Mouse (Mus musculus) megakaryocyte progenitor cell, adult 5-6 weeks (primary cell): Measurements from ENCODE around the gene Adamts18. TPM values are rescaled to one million over a fixed set of nuclear protein-coding genes. Genes with fewer than 3 reads are reported as not detected.

Experiments used
- ATAC-seq: replicated peaks from 2 replicates; pipeline ENCODE4 v1.8.0; 2016; ENCODE audit warnings: mild to moderate bottlenecking, moderate TSS enrichment, inconsistent platforms; ENCODE audit not compliant: poor library complexity
- total RNA-seq, 2 experiments: library from RNA; stranded (forward) in 1 of 2; stranded (reverse) in 1 of 2; fragments of 157-497, 149-512 nt in 1 of 2; fragments of 200-1000 nt in 1 of 2; gene quantifications; 2 replicates each; pipeline versions ENCODE4 v1.2.3 to v1.2.4; 2015 to 2017

Gene Adamts18
- total RNA-seq, 2 experiments from 2014 or later, result not detected

- ATAC-seq, result no peak
These were observed 181.7 kb downstream of the Adamts18 start for GRCm38 (mm10) chr8:113666714-113667432.

GRCm38 (mm10) chr8:113665951-113666350 is 182.6 kb downstream of the Adamts18 start:
- ATAC-seq, result no peak

GRCm38 (mm10) chr8:113665036-113665435 is 183.5 kb downstream of the Adamts18 start:
- ATAC-seq, result no peak

GRCm38 (mm10) chr8:113664544-113664943 is 184.0 kb downstream of the Adamts18 start:
- peak; percentile 98 for ATAC-seq

GRCm38 (mm10) chr8:113660128-113660527 is 188.4 kb downstream of the Adamts18 start:
- ATAC-seq, result peak; percentile 33

GRCm38 (mm10) chr8:113656681-113657298 is 191.7 kb downstream of the Adamts18 start:
- ATAC-seq, result no peak

- ATAC-seq, result peak; percentile 98
These were observed 192.4 kb downstream of the Adamts18 start for GRCm38 (mm10) chr8:113656154-113656553.

- no peak for ATAC-seq
These were observed 195.4 kb downstream of the Adamts18 start for GRCm38 (mm10) chr8:113653151-113653550.

- no peak for ATAC-seq
These were observed 196.1 kb downstream of the Adamts18 start for GRCm38 (mm10) chr8:113652450-113652849.

Other genes with a start within 250 kb of the Adamts18 start
- gene Mon1b, start 213.2 kb downstream of the Adamts18 start, total RNA-seq (2015), result 12.6 and 13.0 TPM in 2 replicates
- gene Mon1b, start 213.2 kb downstream of the Adamts18 start, total RNA-seq (2017), result 15.6 and 15.8 TPM in 2 replicates
- gene Syce1l, start 205.5 kb downstream of the Adamts18 start, total RNA-seq (2015), result not detected in 2 replicates
- not detected in 2 replicates for gene Syce1l, start 205.5 kb downstream of the Adamts18 start, total RNA-seq (2017)